Mouse (Mus musculus) testis, adult 2 months (tissue): ENCODE data around the gene Socs7.

Source experiments
- CTCF ChIP-seq: fragments of 200-500 bp; IDR thresholded peaks from 2 replicates; pipeline ENCODE4 v1.5.1; 2012; ENCODE audit warnings: low read depth, mild to moderate bottlenecking, inconsistent platforms, low read length, moderate library complexity; ENCODE audit not compliant: control insufficient read depth, insufficient read depth, insufficient replicate concordance
- POLR2A ChIP-seq: fragments of 200-500 bp; IDR thresholded peaks from 2 replicates; pipeline ENCODE4 v1.6.1; 2012; ENCODE audit warnings: low read depth, mild to moderate bottlenecking, inconsistent platforms, low read length, moderate library complexity; ENCODE audit not compliant: control insufficient read depth

DNA sequence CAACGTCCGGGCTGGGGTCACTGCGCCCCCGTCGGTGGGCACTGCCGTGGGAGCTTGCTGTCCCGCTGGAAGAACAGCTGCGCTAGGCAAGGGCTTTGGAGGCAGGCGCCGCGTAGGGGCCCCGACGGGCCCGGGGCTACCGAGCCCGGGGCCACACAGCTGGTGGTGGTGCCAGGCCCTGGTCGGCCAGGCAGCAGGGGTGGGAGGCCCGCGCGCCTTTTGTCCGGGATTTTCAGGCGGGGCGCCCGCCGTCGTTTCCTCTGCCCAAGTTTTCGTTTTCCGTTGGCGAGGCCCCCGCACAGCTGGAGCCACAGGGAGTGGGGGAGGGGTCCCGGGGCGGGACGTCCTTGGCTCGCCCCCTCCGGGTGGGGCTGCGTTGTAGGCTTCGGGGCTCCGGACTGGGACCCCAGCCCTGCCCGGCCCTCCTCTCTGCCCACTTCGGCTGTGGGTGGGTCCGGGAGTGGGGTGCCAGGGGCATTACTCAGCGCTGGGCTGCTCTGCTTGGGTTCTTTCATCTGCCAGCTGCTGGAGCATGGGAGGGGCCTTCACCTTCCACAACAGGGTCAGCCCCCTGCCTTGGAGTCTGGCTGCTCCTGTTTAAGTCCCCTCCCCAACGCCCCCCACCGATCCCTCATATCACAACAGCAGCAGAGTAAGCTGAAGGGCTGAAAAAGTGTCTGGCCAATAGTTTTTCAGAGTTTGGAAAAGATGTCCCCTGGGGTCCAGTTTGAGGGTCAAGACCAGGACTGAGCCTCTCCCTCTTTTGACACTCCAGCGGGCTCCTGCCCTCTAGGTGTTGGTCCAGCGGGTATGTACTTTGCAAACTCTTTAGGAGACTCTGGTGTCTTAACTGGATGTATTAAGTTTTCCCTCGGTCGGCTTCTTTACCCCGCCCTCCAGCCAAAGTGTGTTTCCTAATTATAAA is 53.6 kb downstream of the Socs7 start:
- TF ChIP-seq CTCF: no peak
- no peak for TF ChIP-seq POLR2A
